Mouse (Mus musculus) mouse trophoblast stem cell (cell line): ENCODE results near the gene Erf.

Experiments
- in situ Hi-C, 2 experiments: fragments of 300-500 bp; cut with MseI, MboI; formaldehyde crosslinking; loops; 2 replicates in 1 of 2; 3 replicates in 1 of 2; pipeline ENCODE4 v1.15.1; 2025

The Erf gene

DNA sequence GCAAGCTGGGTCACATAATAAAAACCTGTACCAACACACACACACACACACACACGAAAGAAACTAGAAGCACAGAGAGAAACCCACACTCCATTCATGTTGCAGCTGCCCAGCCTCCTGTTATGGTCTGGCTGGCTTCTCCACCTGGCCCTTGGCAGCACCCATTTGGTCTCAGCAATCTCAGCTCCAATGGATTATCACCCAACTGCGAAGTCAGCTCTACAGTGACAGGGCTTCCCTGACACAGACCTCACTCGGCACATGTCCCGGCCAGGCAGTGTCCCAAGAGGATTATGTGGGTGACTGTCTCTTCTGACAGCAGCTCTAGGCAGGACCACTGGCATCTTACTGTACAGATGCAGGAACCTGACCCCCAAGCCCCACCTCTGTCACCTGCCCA, 40.1 kb downstream of the Erf start:
- in situ Hi-C loops = no loop called here

DNA sequence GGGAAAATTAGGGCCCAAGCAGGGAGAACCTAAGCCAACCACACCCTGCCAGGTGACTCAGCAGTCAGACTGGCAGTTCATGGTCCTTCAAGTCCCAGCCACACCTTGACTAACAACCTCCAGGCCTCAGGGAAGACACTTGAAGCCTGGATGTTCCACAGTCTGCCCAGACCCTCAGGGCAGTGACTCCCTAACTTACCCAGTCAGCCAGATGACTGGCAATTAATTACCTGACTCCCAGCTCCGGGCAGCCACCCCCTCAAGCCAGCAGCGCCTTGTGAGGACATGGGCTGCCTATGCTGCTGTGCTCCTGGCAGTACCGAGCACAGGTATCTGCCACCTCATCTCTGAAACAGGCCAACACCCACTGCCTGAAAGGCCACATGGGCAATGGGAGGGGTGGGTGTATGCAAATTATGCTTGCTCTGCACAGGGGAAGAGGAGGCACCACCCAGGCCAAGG, 41.4 kb downstream of the Erf start:
- in situ Hi-C loops = no loop called here

DNA sequence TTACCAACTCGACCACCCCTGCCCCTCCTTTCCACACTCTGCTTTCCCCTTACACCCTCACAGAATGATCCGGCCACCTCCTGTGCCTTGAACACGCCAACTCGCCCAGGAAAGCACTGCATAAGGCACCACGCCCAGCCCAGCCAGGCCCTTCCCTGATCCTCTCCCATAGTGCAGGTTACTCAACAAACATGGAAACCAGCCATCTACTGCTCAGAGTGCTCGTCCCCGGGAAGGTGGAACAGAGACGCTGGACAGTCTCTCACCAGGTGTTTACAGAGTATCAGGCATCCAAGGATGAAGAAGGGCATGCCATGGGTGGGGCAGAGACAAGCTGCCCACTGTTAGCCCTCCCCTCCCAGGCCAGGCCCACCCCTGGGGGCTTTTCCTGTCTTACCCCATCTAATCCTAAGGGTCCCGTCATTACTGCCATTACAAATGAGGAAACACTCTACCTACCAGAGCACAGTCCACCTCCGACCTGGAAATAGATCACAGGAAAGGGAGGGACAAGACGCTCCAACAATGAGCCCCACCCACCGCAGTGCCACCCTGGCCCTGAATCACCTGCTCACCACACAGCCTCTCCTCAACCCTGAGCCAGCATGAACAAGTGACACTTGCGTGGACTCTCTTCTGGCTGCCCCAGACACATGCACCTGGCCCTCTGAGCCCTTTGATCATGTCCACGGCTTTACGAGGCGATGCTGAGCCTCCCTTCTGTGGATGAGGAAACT, 44.3 kb downstream of the Erf start:
- in situ Hi-C loops = no loop called here

DNA sequence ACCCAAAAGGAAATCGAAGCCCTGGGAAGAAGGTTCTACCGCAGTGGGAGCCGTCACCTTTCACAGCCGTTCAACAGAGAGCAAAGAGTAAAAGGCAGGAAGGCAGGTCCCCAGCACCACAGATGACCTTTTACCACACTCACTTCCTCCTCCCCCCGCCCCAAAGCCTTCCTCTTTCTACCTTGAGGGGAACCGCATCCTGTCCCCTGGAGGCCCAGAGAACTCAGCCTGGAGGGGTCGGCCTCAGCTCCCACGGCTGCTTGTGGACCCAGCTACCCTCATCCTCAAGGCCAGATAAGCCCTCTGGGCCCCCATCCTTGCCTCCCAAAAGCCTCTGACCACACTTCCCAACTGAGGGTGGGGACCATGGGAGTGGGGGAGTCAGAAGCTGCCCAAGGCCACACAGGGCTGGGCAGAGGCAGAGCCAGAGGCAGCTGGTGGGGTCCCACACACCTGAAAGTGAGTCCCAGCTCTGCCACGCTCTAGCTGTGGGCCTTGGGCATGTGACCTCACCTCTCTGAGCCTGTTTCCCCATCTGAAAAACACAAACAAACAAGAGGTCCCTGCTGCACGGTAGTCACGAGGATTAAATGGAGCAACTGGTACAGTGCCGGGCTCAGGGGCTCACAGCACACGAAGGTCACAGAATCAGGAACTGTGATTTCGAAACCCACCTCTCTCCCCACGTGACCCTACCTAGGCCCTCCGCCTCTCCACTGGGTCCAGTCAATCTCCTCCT, 45.0 kb downstream of the Erf start:
- in situ Hi-C loops = no loop called here

DNA sequence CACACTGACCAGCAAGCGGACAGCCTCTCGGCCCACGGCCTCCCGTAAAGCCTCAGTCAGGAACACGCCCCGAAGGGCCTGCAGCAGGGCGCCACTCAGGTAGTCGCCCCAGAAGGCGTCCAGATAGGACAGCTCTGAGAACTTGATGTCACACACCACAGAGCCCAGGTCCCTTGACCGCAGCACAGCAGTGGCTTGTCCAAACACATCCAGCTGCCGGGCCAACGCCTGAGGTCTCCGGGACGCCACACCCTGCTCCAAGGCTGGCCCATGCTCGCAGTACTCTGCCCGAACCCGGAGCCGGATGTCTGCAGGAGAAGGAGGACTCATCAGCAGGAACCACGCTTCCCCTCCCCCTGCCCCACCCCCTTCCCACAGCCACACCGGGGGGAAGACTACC, 46.9 kb downstream of the Erf start:
- in situ Hi-C loops = no loop called here

DNA sequence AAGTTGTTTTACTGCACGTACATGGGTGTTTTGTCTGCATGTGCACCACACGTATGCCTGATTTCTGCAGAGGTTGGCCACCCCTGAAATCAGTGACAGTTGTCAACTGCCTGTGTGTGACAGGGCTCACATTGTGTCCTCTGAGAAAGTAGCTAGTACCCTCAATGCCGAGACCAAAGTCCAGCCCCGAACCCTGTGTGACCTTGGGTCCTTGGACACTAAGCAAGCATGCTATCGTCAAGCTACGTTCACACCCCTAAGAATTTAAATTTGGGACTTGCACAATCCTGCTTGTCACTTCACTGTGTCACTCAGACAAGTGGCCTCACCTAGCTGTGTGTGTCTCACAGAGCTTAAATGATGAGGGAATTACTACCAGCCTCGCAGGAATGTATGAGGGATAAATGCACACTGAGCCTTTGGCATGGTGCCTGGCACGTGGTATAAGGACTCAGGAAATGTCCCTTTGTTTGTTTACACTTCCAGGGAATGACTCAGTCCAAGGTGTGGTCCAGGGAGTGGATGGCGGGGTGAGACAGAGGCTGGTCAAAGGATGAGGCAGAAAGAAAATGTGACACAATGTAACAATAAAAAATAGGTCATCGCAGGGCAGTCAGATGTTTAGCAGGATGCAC, 53.1 kb downstream of the Erf start:
- in situ Hi-C loops = no loop called here

DNA sequence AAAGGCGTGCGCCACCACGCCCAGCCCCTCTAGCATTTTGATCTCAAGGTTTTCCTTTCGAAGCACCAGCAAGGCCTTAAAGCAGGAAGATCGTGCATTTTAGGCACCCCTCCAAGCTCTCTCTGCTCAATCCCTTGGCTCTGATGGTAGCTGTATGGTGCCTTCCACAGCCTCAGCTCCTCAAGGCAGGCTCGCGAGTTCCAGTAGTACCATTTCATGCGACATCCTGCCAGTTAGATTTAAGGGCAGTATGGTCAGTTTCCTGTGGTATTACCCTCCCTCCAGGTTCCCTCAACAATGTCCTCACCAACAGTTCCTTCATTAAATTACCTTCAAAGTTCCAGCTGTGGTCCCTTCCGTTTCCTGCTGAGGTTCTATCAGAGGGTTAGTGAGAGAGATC, 54.5 kb downstream of the Erf start:
- in situ Hi-C loops = no loop called here

DNA sequence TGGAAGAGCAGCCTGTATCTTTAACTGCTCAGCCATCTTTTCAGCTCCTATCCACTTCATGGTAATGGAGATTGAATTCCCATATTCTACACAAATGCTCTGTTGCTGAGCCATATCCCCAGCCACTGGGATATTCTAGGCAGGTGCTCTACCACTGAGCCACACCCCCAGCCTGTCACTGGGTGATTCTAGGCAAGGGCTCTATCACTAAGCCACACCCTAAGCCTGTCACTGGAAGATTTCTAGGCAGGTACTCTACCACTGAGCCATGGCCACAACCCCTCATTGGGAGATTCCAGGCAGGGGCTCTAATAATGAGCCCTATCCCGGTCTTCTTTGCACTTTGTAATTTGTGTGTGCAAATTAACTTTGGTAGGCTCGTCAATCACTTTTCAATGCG, 55.4 kb downstream of the Erf start:
- in situ Hi-C loops = no loop called here
